Mouse (Mus musculus) olfactory bulb, adult 2 months (tissue): ENCODE results near the gene Opalin.

Source experiments
- CTCF ChIP-seq: fragments of 200-500 bp; IDR thresholded peaks from 2 replicates; pipeline ENCODE4 v1.5.1; 2012; ENCODE audit warnings: low read depth, mild to moderate bottlenecking, low read length, moderate library complexity; ENCODE audit not compliant: insufficient read depth
- POLR2A ChIP-seq: fragments of 200-500 bp; IDR thresholded peaks from 2 replicates; pipeline ENCODE4 v1.6.1; 2012; ENCODE audit warnings: mild to moderate bottlenecking, low read depth, low read length, moderate library complexity; ENCODE audit not compliant: insufficient read depth

GRCm38 (mm10) chr19:41047437-41048186 lies 29.3 kb downstream of the Opalin start:
- TF ChIP-seq CTCF: no peak
- no peak for TF ChIP-seq POLR2A
